In genomic region chr7:119513056-119513455, GRCm38 (mm10) we compare ENCODE assay signal across 9 mouse cellular contexts. TPM values are rescaled to one million over a fixed set of nuclear protein-coding genes. Genes with fewer than 3 reads are reported as not detected.
A peak's percentile ranks its signal among the peaks of the same experiment; 100 is the strongest.
DNase-seq lines count a peak whose midpoint lies in the region; ATAC-seq and TF ChIP-seq lines count a peak whose summit lies in the region.
"Had no signal": no experiment of that assay in that cellular context is flagged by ENCODE, and none has a peak within 500 bp of the region (broad histone marks: within the 10 kb centered on the region; RNA-seq: fewer than 3 reads in every experiment).

No protein-coding gene starts in this region.

- no peak overlapping the region for H3K4me2 ChIP-seq in forebrain, embryonic 15.5 days (replicated peaks)
- H3K4me2 ChIP-seq: liver, embryonic 13.5 days had no signal

- 0 out of 2 replicates have a peak, but pooled peaks have one; percentile 48 for ATAC-seq in forebrain, embryonic 15.5 days (replicated peaks)

- no peak overlapping the region for H3K9ac ChIP-seq in forebrain, embryonic 15.5 days (replicated peaks)
- H3K9ac ChIP-seq: liver, embryonic 13.5 days had no signal

- no peak overlapping the region for H3K4me3 ChIP-seq in forebrain, embryonic 15.5 days
- H3K4me3 ChIP-seq: liver, embryonic 13.5 days had no signal

- WGBS in forebrain, embryonic 15.5 days: 23% methylated on average over 7 of the region's 7 CpGs

- no peak for TF ChIP-seq POLR2A in brain, embryonic 14.5 days (IDR thresholded peaks at IDR 0.05; ENCODE audit: borderline replicate concordance, extremely low read depth, insufficient read depth, insufficient read length, poor library complexity, severe bottlenecking)

- no peaks in the 10 kb centered on the region for H3K27me3 ChIP-seq in forebrain, embryonic 15.5 days
- H3K27me3 ChIP-seq: liver, embryonic 13.5 days had no signal

- H3K4me1 ChIP-seq in forebrain, embryonic 15.5 days: no peaks in the 10 kb centered on the region
- H3K4me1 ChIP-seq: liver, embryonic 13.5 days had no signal

- TF ChIP-seq CTCF in brain, embryonic 14.5 days (IDR thresholded peaks at IDR 0.05; ENCODE audit: borderline replicate concordance, extremely low read depth, insufficient read depth, insufficient read length): peak; percentile 80

- H3K9me3 ChIP-seq in forebrain, embryonic 15.5 days: no peaks in the 10 kb centered on the region
- H3K9me3 ChIP-seq: liver, embryonic 13.5 days had no signal

- no peaks in the 10 kb centered on the region for H3K36me3 ChIP-seq in forebrain, embryonic 15.5 days
- H3K36me3 ChIP-seq: liver, embryonic 13.5 days had no signal

- no peak overlapping the region for H3K27ac ChIP-seq in forebrain, embryonic 15.5 days (replicated peaks)
- H3K27ac ChIP-seq: liver, embryonic 13.5 days had no signal

- peak; percentile 45 to 72 for DNase-seq in left cerebral cortex, adult 18-20 months (ENCODE audit: low spot score in 2 of 2)
- DNase-seq in left cerebral cortex, adult 11 months (ENCODE audit: low spot score): no peak
- peak; percentile 69 for DNase-seq in brain, embryonic 14.5 days (ENCODE audit: low read depth)
- DNase-seq in layer of hippocampus, adult 9-10 months (ENCODE audit: low spot score): peak; percentile 20
- DNase-seq in lung, postnatal 36 days: peak; percentile 44
- peak; percentile 27 for DNase-seq in testis, postnatal 14 days (ENCODE audit: low spot score)
- DNase-seq in thymus, postnatal 10 days (ENCODE audit: low spot score in 2 of 2): no peak
- DNase-seq: liver, embryonic 13.5 days had no signal

RNA-seq across cellular contexts. Expression of gene Acsm5, which starts 6.2 kb away (rescaled TPM):
- 1 to 10 TPM in 1 of 2 experiments, under 1 TPM in 1; 0.73 to 1.5 TPM for total RNA-seq in left cerebral cortex, adult 18-20 months (2021)
- polyA plus RNA-seq in brain, embryonic 14.5 days (2012; rRNA removed): not detected in 2 replicates
- not detected in 2 replicates for polyA plus RNA-seq in forebrain, embryonic 15.5 days (2015; fragmentation: Nextera tagmentation; extraction: Ambion mirVana)
- polyA plus RNA-seq: liver, embryonic 13.5 days had no signal

RNA-seq across cellular contexts. Expression of gene Pdilt, which starts 10.2 kb away (rescaled TPM):
- total RNA-seq in left cerebral cortex, adult 18-20 months (2021): not detected
- 0.22 TPM in 1 of 2 replicates, not detected in the other for polyA plus RNA-seq in brain, embryonic 14.5 days (2012; rRNA removed)
- 0.08 TPM in 1 of 2 replicates, not detected in the other for polyA plus RNA-seq in forebrain, embryonic 15.5 days (2015; fragmentation: Nextera tagmentation; extraction: Ambion mirVana)
- polyA plus RNA-seq: liver, embryonic 13.5 days had no signal

RNA-seq across cellular contexts. Expression of gene Umod, which starts 34.0 kb away (rescaled TPM):
- not detected for total RNA-seq in left cerebral cortex, adult 18-20 months (2021)
- not detected in 2 replicates for polyA plus RNA-seq in brain, embryonic 14.5 days (2012; rRNA removed)
- not detected in 2 replicates for polyA plus RNA-seq in forebrain, embryonic 15.5 days (2015; fragmentation: Nextera tagmentation; extraction: Ambion mirVana)
- polyA plus RNA-seq: liver, embryonic 13.5 days had no signal

RNA-seq across cellular contexts. Expression of gene Acsm2, which starts 41.1 kb away (rescaled TPM):
- not detected for total RNA-seq in left cerebral cortex, adult 18-20 months (2021)
- not detected in 2 replicates for polyA plus RNA-seq in brain, embryonic 14.5 days (2012; rRNA removed)
- polyA plus RNA-seq in forebrain, embryonic 15.5 days (2015; fragmentation: Nextera tagmentation; extraction: Ambion mirVana): not detected in 2 replicates
- polyA plus RNA-seq: liver, embryonic 13.5 days had no signal

RNA-seq across cellular contexts. Expression of gene Gp2, which starts 54.0 kb away (rescaled TPM):
- total RNA-seq in left cerebral cortex, adult 18-20 months (2021): not detected
- not detected in 2 replicates for polyA plus RNA-seq in brain, embryonic 14.5 days (2012; rRNA removed)
- polyA plus RNA-seq in forebrain, embryonic 15.5 days (2015; fragmentation: Nextera tagmentation; extraction: Ambion mirVana): not detected in 2 replicates
- polyA plus RNA-seq: liver, embryonic 13.5 days had no signal

Comparison
In these comparisons a context has a peak if more than half of its experiments do, and no peak if none do; other contexts are left out.
1. DNase-seq: peak in left cerebral cortex, adult 18-20 months (2 of 2), brain, embryonic 14.5 days (single experiment), layer of hippocampus, adult 9-10 months (single experiment), lung, postnatal 36 days (single experiment) and testis, postnatal 14 days (single experiment); none in left cerebral cortex, adult 11 months (single experiment) and thymus, postnatal 10 days (0 of 2).